Mouse (Mus musculus): Measurements from ENCODE around the gene Tnks1bp1.

The Tnks1bp1 gene

DNA sequence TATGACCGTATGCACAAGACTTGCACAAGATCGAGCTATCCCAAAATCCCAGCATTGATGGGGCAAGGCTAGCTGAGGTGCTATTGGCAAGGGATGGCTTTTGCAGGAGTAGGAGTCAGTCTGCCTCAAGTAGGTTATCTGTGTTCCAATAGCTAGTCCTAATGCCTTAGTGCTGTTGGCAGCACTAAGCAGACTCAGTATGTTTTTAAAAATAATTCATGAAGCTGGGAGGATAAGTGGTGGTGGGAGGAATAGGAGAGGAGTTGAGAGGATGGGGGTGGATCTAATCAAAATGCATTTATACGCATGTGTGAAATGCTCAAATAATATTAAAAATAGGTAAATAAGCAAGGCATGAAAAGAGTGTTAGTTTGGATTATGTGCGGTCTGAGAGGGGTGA, 43.5 kb downstream of the Tnks1bp1 start:
- DNase-seq (ENCODE audit: low spot score): no peak

DNA sequence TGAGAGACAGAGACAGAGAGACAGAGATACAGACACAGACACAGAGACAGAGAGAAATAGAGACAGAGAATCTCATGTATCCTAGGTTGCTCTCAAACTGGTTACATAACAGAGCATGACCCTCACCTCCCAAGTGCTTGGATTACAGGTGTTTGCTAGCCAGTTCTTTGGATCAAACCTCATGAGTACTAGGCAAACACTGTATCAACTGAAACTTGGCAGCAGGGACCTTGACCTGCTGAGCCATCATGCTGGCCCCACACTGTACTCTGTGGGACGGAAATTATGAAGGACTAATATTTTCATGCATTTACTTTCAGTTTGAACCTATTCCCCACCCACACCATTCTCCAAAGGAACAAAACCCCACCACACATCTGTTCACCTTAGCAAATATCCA, 45.6 kb downstream of the Tnks1bp1 start:
- no peak for DNase-seq (ENCODE audit: low spot score)

DNA sequence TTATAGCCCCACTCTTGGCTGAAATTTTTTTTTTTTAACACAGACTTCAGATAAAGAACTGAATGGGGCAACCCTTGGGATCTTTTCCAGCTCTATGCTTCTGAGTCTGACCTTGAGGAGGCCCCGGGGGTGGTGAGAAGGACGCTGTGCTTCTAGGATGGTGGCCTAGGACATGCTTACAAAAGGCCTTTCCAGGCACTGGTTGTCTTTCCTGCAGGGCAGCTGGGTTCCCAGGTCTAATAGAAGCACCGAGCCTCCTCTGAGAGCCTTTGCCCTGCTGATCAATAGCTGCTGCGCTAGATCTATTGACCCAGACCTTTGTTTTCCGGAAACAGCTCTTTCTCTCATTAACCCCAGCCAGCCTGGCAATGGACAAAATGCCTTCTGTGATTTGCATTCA, 48.1 kb downstream of the Tnks1bp1 start:
- no peak for DNase-seq (ENCODE audit: low spot score)

DNA sequence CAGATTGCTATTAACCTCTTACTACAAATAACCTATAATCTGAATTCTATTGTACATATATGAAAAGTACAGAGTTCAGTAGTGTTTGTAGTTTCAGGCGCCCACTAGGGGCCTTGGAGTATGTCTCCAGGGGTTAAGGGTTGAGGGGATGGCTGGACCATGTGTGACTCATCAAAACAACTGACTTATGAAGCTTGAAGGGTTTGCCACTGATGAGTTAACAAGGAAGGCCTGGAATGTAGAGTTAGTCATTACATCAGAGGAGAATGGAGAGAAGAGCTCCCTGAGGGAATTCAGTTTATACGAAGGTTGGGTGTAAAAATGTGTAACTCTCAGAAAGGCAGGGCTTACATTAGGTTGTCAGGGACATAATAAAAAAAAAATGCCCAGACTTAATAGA, 50.2 kb downstream of the Tnks1bp1 start:
- DNase-seq (ENCODE audit: low spot score): no peak

DNA sequence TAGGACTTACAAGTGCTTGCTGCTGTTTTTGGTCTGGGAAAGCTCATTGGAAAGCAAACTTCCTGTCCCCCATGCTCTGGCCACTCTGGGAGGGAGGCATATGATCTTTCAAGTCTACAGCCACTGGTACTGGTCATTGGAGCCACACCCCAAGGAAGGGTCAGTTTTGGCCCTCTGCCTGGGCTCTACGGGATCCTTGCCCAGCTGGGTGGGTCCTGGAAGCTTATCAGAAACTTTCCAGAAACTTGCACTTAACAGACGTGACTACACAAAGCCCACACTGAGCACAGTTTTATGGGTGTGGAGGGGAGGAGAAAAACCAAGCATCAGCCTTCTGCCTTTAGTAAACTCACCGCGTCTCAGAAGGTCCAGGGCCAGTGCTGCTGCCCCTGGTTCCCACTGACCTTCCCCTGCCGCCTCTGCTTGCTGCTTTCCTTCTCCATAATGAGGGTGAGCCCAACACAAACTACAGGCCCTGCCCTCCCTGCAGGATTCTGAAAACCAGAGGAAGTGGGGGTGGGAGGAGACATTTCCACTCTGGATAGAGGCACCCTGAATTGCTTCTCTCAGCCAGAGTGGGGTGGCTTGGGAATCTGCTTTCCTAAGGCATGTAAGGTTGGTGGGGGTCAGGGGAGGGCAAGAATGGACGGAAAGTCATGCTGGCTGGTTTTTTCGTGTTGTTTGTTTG, 51.1 kb downstream of the Tnks1bp1 start:
- peak; percentile 57 for DNase-seq (ENCODE audit: low spot score)

DNA sequence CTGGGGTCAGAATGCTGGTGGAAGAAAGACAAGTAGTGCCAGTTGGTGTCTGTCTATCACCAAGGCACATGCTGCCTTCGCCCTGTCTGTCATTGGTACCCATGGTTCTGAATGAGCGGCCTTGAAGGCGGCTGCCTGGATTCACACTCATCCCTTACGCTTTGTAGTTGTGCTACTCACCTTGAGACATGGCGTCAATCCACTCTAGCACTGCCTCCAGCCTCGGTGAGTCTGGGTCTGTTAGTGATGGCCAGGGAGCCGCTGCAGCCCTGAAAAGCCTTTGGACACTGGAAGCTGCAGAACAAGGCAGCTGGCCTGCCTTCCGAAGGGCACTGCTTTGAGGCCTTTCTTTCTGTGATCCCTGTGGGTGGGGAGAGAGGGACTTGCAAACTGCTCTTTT, 55.4 kb downstream of the Tnks1bp1 start:
- DNase-seq (ENCODE audit: low spot score): no peak

DNA sequence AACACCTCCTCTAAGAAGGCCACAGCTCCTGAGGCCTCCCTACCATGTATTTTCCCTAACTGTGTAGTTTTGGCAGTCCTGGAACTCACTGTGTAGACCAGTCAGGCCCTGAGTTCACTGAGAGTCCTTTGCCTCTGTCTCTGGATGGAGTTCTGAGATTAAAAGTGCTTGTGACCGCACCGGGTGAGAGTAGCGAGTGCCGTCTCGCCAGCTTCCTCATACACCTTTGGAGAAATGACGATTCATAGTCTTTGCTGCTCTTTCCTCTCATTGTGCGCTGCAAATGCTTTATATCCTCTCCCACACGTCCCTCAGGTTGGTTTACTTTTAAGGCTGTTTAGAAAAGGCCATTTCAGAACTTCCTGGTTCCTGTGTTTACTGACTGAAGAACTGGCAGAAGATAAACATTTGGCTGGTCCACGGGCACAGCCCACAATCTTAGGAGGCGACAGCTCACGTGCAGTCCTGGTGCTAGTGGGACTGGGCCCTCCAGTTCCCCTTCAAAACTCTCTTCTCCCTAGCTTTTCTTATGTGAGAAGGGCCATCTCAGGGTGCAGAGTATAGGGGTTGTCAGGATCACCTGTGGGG, 57.7 kb downstream of the Tnks1bp1 start:
- DNase-seq (ENCODE audit: low spot score): no peak

DNA sequence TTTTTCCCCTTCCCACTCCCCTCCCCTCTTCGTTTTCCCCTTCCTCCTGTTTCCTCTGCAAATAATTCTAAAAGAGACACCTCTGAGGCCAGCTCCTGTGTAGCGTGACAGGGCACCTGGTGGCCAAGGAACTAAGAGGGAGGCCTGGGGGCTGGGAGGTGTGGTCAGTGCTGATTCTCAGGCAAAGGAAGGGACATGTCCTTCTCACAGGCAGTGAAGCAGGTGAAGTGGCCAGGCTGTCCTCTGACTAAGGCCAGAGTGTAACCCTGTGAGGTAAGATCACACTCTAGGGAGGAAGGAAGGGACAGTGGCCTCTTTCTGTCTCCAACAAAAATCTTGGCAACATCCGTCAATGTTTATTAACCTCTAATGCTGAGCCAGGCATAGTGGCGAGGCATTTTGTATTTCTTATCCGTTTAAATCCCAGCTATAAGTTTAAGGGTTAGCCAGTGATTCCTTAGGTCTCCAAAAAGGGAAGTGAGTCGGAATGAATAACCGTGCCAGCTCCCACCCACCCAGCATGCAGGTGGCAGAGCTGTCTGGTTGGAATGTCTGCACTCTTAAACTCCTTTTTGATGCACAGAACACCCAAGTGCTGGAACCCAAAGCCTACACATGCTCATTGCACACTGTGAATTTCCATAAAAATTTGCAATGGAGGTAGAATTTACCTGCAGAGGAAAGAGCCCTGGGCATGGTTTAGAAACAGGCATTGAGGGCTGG, 58.4 kb downstream of the Tnks1bp1 start:
- DNase-seq (ENCODE audit: low spot score): no peak

DNA sequence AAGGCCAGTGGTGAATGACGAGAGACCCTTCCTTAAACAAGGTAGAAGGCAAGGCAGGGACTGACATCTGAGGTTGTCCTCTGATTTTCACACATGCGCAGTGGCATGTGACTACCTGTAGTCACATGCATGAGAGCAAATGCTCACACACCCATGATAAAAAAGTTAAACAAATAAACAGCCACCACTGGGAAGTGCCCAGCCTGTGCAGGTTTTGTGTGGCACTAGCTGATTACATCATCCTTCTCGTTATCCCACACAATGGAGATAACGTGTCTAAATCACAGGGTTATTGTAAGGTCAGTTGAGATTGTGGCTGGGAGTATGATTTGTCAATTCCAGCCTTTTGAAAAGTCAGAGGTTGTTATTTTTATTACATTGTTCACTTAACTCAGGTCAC, 59.1 kb downstream of the Tnks1bp1 start:
- no peak for DNase-seq (ENCODE audit: low spot score)

DNA sequence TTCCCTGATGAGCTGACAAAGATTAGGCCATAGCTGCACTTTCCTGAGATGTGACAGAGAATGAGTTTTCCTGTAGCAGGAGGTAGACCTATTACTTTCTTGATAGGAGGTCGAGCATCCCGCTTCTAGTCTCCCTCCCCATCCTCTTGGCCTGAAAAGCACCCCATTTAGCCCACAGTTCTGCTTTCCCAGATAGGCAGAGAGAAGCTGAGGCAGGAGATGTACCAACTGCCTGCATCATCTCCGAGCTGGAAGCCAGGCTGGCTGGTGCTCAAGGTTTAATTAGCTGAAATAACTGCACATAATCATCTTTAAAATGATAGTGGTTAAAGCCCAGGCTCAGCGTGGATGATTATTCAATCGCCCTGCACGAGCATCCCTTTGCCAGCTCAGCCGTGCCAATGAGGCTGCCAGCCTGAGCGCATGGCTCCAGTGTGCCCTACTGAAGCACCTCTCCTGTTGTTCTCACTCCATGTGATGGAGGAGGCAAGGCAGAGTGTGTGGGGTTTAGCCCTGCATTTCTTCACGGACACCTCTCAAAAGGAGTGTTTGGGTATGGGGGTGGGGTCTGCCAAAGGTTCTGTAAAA, 62.6 kb downstream of the Tnks1bp1 start:
- DNase-seq (ENCODE audit: low spot score): no peak

Measured in ovary, postnatal 14 days (tissue).